Mouse (Mus musculus) right cerebral cortex, postnatal 14 days (tissue): Measurements from ENCODE around the gene Ankrd65.

Experiments
- DNase-seq: peaks from one replicate; pipeline ENCODE4 v3.0.0; 2022

Ankrd65 gene

GRCm38 (mm10) chr4:155823443-155823842 is 33.2 kb downstream of the Ankrd65 start:
- DNase-seq = no peak

GRCm38 (mm10) chr4:155829866-155830265 is 39.6 kb downstream of the Ankrd65 start:
- no peak for DNase-seq

- DNase-seq = no peak
These were observed 40.4 kb downstream of the Ankrd65 start for GRCm38 (mm10) chr4:155830596-155830995.

GRCm38 (mm10) chr4:155831205-155831766 is 41.0 kb downstream of the Ankrd65 start, which contains the start of gene Aurkaip1:
TSS of gene Aurkaip1 (plus strand) at chr4:155831272.
- peak; percentile 97 for DNase-seq

- no peak for DNase-seq
These were observed 41.6 kb downstream of the Ankrd65 start for GRCm38 (mm10) chr4:155831831-155832230.

- DNase-seq = no peak
These were observed 42.1 kb downstream of the Ankrd65 start for GRCm38 (mm10) chr4:155832321-155832720.

- no peak for DNase-seq
These were observed 43.0 kb downstream of the Ankrd65 start for GRCm38 (mm10) chr4:155833234-155833633.

GRCm38 (mm10) chr4:155833836-155834235 is 43.6 kb downstream of the Ankrd65 start:
- peak; percentile 75 for DNase-seq

- no peak for DNase-seq
These were observed 47.3 kb downstream of the Ankrd65 start for GRCm38 (mm10) chr4:155837404-155838010.

- DNase-seq = no peak
These were observed 48.2 kb downstream of the Ankrd65 start for GRCm38 (mm10) chr4:155838187-155839153.

GRCm38 (mm10) chr4:155839483-155839910 is 49.3 kb downstream of the Ankrd65 start, which contains the start of gene Mxra8:
TSS of gene Mxra8 (plus strand) at chr4:155839680.
- no peak for DNase-seq

- no peak for DNase-seq
These were observed 50.1 kb downstream of the Ankrd65 start for GRCm38 (mm10) chr4:155840076-155841002.

- DNase-seq = peak; percentile 54
These were observed 50.8 kb downstream of the Ankrd65 start for GRCm38 (mm10) chr4:155841003-155841454.

GRCm38 (mm10) chr4:155841651-155842270 is 51.5 kb downstream of the Ankrd65 start:
- DNase-seq = no peak

- no peak for DNase-seq
These were observed 53.0 kb downstream of the Ankrd65 start for GRCm38 (mm10) chr4:155843231-155843630.

GRCm38 (mm10) chr4:155846871-155847578 is 56.8 kb downstream of the Ankrd65 start, which contains the start of gene Dvl1:
TSS of gene Dvl1 (plus strand) at chr4:155847402.
- peak; percentile 96 for DNase-seq

- no peak for DNase-seq
These were observed 57.5 kb downstream of the Ankrd65 start for GRCm38 (mm10) chr4:155847591-155848352.

- no peak for DNase-seq
These were observed 58.3 kb downstream of the Ankrd65 start for GRCm38 (mm10) chr4:155848434-155849095.
